Mouse (Mus musculus) ES-CJ7 (cell line): Measurements from ENCODE around the gene Kctd14.
"Not testable (repeated sequence)": the region's sequence is repeated elsewhere in the genome, so short reads cannot be mapped to it uniquely, and the experiment has no call there.

Experiments used
- DNase-seq: peaks from one replicate; pipeline ENCODE4 v3.0.0; 2011; ENCODE audit warnings: low read depth, low spot score

Kctd14 gene

GRCm38 (mm10) chr7:97451023-97451422, at the start of gene Kctd14:
Gene Kctd14 (plus strand): TSS chr7:97451323.
- not testable (repeated sequence) for DNase-seq

GRCm38 (mm10) chr7:97407145-97407544, 44.0 kb upstream of the Kctd14 start:
- no peak for DNase-seq

DNA sequence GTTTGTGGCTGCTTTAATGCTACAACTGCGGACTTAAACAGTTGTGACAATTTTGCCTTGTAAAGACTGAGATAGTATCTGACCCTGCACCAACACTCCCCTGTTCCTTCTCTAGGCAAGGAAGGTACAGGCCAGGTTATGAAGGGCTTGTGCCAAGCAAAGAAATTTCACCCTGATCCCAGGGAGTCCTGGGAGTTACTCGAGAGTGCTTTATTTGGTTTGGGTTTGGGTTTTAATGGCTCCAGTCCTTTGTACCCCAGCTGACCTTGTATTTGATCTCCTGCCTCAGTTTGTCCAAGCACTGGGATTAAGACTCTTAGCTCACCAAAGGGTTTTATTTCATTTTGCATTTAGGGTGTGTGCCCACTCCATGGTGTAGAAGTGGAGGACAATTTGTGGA, 40.0 kb upstream of the Kctd14 start:
- DNase-seq = no peak

- peak; percentile 56 for DNase-seq
These were observed 39.5 kb upstream of the Kctd14 start for GRCm38 (mm10) chr7:97411575-97411974.

GRCm38 (mm10) chr7:97413981-97414380, 37.1 kb upstream of the Kctd14 start:
- no peak for DNase-seq

- DNase-seq = peak; percentile 82
These were observed 36.7 kb upstream of the Kctd14 start for GRCm38 (mm10) chr7:97414426-97414825.

DNA sequence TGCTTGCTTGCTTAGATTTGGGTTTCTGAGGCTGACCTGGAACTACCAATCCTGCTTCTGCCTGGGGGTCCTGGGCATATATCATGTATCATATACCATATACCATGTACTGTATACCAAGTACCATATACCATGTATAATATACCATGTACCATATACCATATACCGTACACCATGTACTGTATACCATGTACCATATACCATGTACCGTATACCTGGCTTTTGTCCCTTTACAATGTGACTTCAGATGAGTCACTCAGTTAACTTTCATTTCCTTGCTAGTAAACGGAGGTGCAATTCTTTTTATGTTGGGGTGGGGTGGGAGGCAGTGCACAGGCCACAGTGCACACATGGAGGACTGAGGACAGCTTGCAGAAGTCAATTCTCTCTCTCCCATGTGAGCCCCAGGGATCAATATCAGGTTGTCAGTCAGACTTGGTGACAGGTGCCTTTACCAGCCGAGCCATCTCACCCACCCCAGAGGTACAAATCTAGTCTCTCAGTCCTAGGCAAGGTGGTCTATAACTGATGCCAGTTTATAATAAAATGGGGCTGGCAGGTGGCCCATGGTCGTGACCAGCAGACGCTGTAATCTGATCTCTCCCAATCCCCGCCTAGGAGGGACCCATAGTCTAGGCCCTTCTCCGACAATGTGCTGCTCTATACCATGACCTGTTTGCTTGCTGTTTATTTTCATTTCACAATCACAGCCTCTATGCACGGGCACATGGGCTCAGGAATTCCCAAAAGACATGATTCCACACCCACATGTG, 36.0 kb upstream of the Kctd14 start:
- DNase-seq = no peak

DNA sequence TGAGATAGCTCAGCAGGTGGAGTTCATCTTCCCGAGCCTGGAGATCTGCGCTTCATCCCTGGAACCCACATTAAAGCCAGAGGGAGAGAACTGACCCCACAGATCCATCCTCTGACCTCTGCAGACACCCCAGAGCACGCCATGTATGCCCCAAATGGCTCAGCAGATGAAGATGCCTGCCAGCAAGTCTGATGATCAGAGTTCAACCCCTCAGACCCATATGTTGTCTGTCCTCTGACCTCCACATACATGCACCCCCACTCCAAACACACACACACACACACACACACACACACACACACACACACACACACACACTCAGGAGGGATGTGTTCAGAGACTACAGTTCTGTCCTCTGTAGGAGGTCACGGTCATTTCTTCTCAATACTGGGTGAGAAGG, 34.6 kb upstream of the Kctd14 start:
- no peak for DNase-seq

GRCm38 (mm10) chr7:97416906-97417777, 34.0 kb upstream of the Kctd14 start, which contains the start of gene Thrsp:
Gene Thrsp (minus strand): TSS chr7:97417730.
- peak; percentile 41 for DNase-seq

- DNase-seq = no peak
These were observed 32.4 kb upstream of the Kctd14 start for GRCm38 (mm10) chr7:97418717-97419116.

GRCm38 (mm10) chr7:97419163-97419562, 32.0 kb upstream of the Kctd14 start:
- DNase-seq = no peak

- no peak for DNase-seq
These were observed 30.7 kb upstream of the Kctd14 start for GRCm38 (mm10) chr7:97420406-97420805.

GRCm38 (mm10) chr7:97420958-97421651, 30.0 kb upstream of the Kctd14 start:
- DNase-seq = no peak

DNA sequence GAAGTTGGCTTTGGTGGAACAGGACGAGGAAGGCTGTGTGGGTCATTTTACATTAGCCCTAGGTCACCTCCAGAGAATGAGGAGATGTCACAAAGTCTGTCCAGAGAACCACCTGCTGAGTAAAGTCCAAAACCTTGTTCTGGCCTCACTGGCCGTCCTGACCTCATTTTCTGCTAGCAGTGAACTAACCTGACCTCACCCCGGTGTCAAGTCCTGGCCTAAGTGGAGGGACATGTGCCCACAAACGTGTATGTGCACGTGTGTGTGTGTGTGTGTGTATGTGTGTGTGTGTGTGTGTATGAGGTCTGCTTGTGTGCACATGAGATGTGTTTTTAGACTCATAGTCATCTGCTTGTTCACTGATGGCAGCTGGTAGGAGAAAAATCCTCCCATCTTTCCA, 27.4 kb upstream of the Kctd14 start:
- no peak for DNase-seq

- peak; percentile 70 for DNase-seq
These were observed 26.4 kb upstream of the Kctd14 start for GRCm38 (mm10) chr7:97424621-97425245.

- no peak for DNase-seq
These were observed 24.6 kb upstream of the Kctd14 start for GRCm38 (mm10) chr7:97426566-97426965.

DNA sequence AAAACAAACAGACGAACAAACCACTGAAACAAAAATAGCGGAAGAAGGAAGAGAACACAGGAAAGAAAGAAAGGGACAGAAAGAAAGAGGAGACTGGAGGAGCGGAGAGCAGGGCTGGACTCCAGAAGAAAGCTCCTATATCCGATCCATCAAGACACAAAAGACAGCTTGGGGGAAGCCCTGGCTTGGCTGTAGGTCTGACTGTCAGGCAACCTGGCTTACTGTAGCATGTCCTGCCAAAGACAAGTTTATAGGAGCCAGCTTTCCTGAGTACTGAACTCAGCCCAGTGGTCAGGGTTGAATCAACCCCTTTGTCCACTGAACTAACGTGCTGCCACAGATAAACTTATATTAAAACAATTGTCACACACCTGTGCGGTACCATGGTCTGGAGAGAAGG, 23.8 kb upstream of the Kctd14 start:
- no peak for DNase-seq

DNA sequence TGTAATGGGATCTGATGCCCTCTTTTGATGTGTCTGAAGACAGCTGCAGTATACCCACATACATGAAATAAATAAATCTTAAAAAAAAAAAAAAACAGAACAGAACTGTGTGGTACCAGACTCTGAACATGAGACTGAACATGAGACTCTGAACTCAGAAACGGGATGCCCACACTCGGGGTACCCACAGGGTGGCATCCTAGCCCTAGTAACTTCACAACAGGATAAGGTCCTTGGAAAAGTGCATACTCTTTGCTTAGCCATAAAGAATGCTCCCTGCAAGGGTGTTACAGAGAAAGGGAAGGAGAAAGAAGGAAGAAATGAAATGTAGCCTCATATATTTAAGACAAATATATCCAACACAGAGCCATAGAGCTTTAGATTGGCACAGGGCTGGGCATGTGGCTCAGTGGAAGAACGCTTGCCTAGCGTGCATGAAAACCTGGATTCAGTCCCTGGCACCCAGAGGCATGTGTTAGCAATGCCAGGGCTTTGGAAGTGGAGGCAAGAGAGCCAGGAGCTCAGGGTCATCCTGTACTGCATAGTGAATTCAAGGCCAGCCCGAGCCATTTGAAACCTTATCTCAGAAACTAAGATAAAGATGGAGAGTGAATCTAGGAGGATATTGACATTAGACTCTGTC, 23.2 kb upstream of the Kctd14 start:
- no peak for DNase-seq

DNA sequence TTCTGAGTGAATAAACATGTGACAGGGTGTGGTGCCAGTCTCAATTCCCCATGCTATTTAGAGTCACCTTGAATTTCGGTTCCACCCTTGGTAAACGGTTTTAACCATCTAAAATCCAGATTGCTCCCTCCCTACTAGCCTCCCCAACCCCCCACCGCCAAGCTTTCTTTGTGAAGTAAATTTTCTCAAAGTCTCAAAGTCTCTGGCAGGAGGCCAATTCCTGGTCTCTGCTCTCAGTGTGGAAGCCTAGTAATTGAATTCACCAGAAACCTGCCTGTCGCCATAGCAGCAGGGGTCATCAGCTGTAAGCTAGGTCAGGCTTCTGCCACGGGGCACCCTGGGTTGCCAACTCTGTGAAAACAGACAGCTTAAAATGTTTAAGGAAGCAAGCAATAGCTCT, 21.4 kb upstream of the Kctd14 start:
- DNase-seq = peak; percentile 98

DNA sequence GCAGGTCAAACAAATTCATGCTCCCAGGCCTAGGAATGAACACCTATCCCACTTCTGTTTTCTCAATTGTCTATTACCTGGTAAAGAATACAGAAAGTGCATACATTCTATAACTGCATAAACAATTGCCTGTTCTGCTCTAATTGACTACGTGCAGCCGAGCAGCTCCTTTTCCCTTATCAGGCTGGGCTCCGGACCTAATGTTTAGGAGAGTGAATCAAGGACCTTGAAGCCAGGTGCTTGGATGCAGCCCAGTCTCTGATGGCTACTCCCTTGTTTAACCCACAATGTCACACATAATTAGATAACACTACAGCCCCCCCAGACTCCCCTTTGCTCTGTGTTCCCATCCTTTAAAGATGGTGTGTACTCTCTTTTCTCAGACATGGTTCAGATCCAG, 17.6 kb upstream of the Kctd14 start:
- DNase-seq = not testable (repeated sequence)

DNA sequence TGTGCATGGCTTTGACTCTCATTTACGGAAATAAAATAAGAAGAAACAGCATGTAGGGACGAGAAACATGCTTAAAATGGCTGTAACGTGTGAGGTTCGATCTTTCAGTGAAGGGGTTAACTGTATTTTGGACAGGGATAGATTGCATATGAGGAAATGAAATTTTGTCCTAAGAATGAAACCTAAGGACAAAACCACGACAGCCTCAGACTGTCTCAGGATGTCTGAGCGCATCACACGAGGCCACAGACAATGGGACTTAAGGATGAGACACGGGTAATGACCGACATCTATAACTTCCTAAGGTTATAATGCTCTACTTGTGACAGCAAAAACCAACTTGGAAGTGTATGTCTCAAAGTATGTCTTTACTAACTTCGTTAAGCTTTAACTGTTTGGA, 16.6 kb upstream of the Kctd14 start:
- DNase-seq = no peak
